Mouse (Mus musculus): ENCODE measurements around the gene Megf9.

GRCm38 (mm10) chr4:70399476-70399875, 135.3 kb downstream of the Megf9 start:
- no peak for TF ChIP-seq CTCF (IDR thresholded peaks at IDR 0.05; ENCODE audit: insufficient read depth, low read length)
- TF ChIP-seq POLR2A (IDR thresholded peaks at IDR 0.05; ENCODE audit: borderline replicate concordance, extremely low read depth, low read depth, low read length), result no peak

Data from lung, adult 2 months (tissue).